Mouse (Mus musculus) inflammation-experienced regulatory T-cells, adult 6 months (primary cell): ENCODE measurements around the gene Tle2. TPM values are rescaled to one million over a fixed set of nuclear protein-coding genes. Genes with fewer than 3 reads are reported as not detected.

Source experiments
- ATAC-seq: one replicate; pipeline ENCODE4 v1.8.0; 2017
- polyA plus RNA-seq, 3 experiments: library from polyadenylated mRNA; unstranded; fragments of 100-300 nt; shearing (Covaris generic); gene quantifications; one replicate each; pipeline ENCODE4 v1.2.1; 2017

Tle2 gene
- polyA plus RNA-seq: 1 to 10 TPM in 2 of 3 experiments, not detected in 1; 1.4 TPM

DNA sequence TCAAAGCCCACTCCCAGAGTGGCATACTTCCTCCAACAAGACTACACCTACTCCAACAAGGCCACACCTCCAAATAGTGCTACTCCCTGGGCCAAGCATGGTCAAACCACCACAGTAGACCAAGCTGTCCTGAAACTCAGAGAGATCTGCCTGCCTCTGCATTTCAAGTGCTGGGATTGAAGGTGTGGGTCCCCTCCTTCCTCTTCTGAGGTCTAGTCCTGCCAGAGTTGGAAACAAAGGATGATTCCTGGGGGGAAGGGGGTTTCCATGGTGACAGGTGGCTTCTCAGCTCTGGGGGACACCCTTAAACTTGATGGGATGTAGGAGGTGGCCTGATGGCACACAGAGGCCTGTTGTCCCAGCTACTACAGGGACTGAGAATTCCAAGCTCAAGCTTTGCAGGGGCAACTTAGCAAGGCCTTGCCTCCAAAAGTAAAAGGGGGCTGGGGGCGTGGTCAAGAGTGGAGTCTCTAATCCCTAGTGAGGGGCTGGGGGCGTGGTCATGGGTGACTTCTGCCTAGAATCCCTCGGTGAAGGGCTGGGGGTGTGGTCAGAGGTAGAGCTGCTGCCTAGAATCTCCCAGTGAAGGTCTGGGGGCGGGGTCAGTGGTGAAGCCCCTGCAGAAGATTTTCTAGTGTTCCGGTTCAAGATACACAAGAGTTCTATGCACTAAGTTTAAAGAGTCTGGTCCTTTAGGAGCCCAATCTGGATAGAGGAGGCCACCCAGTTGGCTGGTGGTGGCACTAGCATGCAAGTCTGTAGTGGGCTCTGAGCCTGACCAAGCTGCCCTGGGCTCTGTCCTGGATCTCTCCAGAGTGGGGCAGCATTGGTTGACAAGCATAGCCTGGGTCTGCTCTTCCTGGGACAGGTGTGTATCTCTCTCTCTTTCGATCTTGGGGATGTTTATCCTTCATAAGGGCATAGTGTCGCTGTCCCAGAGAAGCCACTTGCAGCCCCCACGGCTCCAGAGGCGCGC, at the start of gene Tle2:
TSS of gene Tle2 (plus strand) at position 481 of the 976 bp plus-strand sequence.
- no peak for ATAC-seq

DNA sequence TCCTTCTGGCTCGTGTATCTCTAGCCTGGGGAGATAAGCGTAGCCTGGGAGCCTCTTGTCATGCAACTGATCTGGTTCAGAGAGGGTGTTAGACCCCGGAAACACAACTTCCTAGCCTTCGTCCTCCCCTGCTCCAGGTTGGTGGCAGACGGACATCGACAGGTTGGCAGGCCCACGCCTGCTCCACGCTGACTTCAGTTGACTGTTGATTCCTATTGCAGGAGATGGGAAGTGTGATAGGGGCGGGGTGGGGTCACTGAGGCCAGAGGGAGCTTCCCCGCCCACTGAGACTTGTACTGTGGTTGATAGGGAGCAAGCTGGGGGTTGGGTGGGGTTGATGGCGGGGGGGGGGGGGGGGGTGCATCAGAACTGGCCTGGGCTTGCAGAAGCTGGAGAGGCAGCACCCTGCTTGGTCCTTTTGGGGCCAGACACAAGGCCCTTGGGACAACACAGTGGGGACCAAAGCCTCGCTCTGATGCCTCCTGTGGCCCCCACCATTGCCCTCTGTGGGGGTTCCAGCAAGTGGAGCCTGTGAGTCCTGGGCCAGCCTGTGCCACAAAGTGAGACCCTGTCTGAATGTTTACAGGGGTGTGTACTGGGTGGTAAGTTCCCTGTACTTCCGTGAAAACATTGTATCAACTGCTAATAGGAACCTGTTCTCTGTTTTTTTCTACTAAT, 49.2 kb upstream of the Tle2 start:
- ATAC-seq: no peak

- ATAC-seq: peak; percentile 71
Measured at GRCm38 (mm10) chr10:81526779-81527178, 47.6 kb upstream of the Tle2 start.

DNA sequence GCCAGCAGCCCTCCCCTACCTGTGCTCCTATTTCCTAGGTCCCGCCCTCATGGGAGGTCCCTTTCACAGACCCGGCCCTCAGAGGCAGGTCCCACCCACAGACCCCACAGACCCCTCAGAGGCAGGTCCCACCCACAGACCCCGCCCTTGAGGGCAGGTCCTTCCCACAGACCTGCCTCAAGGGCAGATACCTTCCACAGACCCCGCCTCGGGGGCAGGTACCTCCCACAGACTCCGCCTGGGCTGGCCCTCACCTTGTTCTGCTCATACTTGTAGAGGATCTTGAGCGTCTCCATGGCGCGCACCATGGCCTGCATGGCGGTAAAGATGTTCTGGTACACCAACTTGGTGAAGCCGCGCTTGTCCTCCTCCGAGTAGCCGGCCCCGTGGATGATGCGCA, 39.5 kb upstream of the Tle2 start:
- no peak for ATAC-seq

GRCm38 (mm10) chr10:81536734-81537133, 37.6 kb upstream of the Tle2 start:
- ATAC-seq: no peak

GRCm38 (mm10) chr10:81537429-81537828, 36.9 kb upstream of the Tle2 start:
- ATAC-seq: peak; percentile 17

DNA sequence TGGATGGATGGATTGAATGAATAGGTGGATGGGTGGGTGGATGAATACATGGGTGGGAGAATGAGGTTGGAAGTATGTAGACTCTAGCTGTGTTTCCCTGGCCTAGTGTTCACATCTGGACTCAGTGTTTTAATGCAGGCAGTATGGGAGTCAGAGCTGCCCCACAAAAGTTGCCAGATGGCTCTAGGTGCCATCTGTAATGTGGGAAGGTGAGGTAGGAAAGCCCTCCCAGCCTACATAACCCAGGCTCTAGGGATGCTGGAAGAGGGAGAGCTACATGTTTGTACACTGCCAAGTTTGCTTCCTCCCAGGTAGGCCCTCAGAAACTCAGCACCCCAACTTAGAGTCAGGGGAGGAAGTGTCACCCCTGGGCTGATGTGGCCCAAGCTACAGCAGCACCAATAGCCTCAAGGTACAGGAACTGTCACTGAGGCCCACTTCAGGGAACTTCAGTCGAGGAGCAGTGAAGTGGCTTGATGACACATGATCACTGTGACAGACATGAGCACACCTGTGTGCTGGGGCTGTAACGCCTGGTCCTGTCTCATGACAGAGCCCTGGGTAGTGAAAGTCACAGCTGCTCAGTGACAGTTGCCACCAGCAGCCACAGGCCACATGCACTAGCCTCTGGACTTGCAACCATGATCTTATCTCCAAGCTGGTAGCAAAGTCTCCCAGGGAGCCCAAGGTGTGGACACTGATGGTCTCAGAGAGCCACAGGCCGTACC, 35.9 kb upstream of the Tle2 start:
- no peak for ATAC-seq

GRCm38 (mm10) chr10:81541363-81541762, 33.0 kb upstream of the Tle2 start:
- no peak for ATAC-seq

- ATAC-seq: no peak
Measured at GRCm38 (mm10) chr10:81541803-81542202, 32.6 kb upstream of the Tle2 start.

DNA sequence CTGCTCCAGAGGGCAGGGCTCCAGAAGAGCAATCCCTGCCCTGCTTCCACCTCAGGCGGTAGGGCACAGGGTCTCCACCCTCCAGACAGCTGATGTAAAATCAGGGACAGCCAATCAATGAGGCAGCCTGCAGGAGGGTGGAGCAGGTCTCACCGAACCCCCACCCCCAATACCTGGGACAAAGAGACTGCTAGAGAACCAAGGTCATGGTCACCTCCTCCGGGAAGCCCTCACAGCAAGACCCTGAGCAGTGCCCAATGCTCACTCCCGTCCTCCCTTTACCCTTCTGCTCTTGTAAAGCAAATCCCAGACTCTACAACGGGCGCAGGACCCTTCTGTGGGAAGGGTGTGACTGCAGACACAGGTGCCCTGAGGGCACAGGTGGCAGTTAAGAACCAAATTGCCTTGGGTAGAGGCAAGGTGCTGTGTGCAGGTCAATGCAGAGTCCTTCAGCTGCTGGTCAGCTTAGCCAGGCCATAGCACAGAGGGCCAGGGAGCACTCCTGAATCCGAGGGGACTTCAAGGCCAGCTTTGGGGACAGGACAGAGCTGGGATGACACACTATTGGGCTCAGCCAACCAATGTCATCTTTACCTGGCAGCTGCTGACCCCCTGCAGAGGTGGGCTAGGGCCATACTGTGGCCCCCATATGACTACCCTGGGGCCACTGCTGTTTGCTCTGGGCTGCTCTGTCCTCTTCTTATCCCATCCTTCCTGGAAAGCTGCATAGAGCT, 31.5 kb upstream of the Tle2 start:
- ATAC-seq: no peak

DNA sequence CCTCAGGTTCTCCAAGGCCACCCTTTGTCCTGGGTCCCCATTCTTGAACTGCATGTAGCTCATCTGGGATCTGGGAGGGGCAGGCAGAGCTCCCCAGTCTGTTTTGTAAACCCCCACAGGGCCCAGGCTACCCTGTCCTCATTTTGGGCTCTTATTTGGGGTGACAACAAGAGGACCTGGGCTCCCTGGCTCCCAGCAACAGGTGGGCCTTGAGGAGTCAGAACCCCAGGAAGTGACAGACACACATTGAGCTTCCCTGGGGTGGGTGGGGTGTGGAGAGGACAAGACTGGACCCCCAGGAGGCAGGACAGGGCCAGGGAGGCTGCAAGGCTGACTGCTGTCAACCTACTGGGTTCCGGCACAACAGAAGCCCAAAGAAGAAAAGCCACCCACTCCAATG, 30.7 kb upstream of the Tle2 start:
- no peak for ATAC-seq

DNA sequence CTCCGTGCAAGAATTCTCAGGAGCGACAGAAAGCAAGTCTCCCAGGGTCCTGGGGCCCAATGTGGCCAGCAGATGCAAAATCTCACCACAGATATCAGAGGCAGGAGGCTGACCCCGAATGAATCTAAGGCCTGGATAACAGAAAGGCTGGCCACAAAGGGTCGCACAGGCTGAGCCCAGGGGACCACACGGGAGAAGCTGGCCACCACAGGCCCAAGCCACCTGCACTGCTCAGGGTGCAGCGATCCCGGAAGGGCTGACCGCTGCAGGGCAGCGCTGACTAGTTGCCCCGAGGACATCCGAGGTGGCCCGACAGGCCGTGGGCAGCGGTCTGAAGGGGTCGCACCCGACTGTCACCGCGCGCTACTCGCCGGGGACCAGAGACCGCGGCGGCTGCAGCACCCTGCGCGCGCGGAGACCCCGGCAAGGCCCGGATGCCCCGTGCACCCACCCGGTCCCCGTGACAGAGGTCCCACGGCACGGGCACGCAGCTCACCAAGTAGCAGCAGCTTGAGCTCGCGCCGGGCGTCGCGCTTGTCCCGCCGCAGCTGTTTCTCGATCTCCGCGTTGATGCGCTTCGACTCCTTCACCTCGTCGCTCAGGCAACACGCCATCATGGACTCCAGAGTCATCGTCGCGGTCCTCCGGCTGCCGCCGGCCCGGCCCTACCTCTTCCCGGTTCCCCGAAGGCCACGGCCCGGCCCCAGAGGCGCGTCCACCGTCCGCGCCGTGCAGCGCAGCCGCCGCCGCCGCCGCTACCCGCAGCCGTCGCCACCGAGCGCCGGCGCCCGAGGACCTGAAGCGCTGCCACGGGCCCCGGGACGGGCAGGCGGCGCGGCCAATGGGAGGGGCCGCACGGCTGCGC, 29.8 kb upstream of the Tle2 start:
- ATAC-seq: peak; percentile 5

DNA sequence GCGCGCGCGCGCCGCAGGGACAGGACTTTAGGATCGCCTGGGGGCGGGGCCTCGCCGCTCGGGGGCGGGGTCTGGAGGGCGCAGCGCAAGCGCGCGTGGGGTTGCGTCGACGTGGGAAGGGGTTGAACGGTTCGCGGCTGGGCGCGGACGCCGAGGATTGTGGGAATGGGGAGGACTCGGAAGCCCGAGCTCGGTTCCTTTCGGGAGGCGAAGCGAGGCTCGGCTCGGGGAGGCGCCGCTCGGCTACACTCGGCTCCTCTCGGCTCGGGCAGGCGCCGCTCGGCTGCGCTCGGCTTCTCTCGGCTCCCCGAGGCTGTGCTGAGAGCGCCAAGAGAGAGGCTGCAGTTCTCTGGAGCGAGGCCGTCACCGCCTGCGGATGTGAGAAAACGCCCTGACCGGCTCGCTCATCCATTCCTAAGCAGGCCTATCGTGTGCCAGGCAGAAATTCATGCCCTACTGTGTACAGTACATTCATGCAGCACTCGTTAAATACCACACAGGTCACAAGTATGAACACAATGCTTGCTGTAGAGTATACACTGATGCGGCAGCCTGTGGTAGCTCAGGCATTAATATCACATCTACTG, 29.1 kb upstream of the Tle2 start, which contains the start of gene Gna11:
TSS of gene Gna11 (minus strand) at position 30 of the 587 bp plus-strand sequence.
- ATAC-seq: peak; percentile 96

GRCm38 (mm10) chr10:81546332-81546731, 28.0 kb upstream of the Tle2 start:
- ATAC-seq: no peak

DNA sequence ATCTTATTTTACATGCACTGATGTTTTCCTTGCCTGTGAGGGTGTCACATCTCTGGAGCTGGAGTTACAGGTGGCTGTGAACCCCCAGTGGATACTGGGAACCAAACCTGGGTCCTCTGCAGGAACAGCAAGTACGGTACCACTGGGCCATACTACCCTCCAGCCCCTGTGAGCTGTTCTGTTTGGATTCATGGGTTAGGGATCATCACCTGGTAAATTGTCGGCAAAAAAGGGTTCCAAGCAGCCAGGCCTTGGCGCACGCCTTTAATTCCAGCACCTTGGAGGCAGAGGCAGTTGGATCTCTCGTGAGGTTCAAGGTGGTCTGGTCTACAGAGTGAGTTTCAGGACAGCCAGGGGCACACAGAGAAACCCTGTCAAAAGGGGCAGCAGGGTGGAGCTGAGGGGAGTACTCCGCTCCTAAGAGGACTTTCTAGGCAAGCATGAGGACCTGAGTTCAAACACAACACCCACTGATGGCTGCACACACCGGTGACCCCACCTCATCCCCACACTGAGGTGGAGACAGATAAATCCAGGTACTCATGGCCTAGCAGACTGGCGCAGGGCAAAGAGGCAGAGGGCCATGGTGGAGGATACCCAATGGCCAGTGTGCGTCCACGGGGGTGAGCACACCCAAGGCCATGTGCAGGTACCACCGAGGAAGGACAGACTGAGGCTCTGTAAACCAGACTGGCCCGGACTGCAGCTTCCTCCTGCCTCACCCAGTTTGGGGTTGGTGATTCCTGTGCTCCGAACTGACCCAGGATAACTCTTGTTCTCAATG, 27.4 kb upstream of the Tle2 start:
- no peak for ATAC-seq

GRCm38 (mm10) chr10:81548944-81549343, 25.4 kb upstream of the Tle2 start:
- no peak for ATAC-seq

DNA sequence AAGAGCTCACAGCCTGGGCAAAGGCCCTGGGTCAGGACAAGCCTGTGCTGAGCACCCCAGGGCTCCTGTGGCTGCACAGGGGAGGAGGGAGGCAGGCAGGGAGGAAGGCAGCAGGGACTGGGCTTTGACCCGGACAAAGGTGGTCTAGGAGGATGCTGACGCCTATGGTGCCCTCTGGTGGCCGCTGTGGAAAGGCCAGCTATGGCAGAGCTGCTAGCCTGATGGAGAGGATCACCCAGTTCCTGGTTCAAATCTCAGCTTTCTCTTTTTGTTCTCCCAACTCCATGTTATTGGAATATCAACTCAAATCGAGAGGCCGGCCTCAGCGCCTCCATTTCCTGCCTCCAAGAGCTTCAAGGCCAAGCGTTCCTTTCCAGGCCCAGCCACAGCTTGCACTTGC, 24.1 kb upstream of the Tle2 start:
- ATAC-seq: peak; percentile 28

DNA sequence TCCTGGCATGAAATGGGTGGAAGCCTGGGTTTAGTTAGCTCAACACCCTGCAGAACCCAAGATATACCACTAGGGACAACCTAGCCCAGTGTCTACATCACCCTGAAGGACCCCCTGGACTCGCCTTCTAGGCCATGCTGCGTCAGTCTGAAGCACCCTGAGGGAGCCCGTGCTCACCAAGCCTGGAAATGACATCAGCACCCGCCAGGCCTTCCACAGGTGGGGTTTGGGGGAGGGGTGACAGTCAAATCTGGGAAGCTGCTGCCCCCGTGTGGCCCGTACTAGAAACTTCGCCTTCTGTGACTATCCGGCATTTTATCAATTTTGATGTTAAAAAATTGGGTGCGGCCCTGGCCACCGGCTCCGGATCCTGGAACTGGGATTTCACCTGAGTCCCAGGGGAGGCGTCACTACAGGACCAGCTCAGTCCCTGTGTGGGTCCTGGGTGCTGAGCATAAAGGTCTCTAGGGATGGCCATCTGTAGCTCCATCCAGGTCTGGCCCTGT, 22.7 kb upstream of the Tle2 start:
- ATAC-seq: peak; percentile 92

- ATAC-seq: no peak
Measured at GRCm38 (mm10) chr10:81553232-81553631, 21.1 kb upstream of the Tle2 start.
